Mouse (Mus musculus) embryonic facial prominence, embryonic 15.5 days (tissue): ENCODE measurements around the gene Rasip1. TPM values are rescaled to one million over a fixed set of nuclear protein-coding genes. Genes with fewer than 3 reads are reported as not detected.
"Not testable (repeated sequence)": the region's sequence is repeated elsewhere in the genome, so short reads cannot be mapped to it uniquely, and the experiment has no call there.

Source experiments
- ATAC-seq: fragments of 200-750 bp; cut with Nextera tagmentation; 2 replicates; pipeline ENCODE4 v1.8.0; 2017; ENCODE audit warnings: low read depth, moderate TSS enrichment; ENCODE audit not compliant: insufficient number of reproducible peaks, low FRiP score, low TSS enrichment
- H3K27ac ChIP-seq: fragments of 300-500 bp; sonication (generic); replicated peaks from 2 replicates; pipeline ENCODE4 v1.5.1; 2015; ENCODE audit warnings: mild to moderate bottlenecking, inconsistent platforms
- H3K27me3 ChIP-seq: fragments of 300-500 bp; sonication (generic); 2 replicates; pipeline ENCODE4 v1.6.1; 2015; ENCODE audit warnings: inconsistent platforms
- H3K36me3 ChIP-seq: fragments of 300-500 bp; sonication (generic); 2 replicates; pipeline ENCODE4 v1.6.1; 2015; ENCODE audit warnings: mild to moderate bottlenecking, inconsistent platforms
- H3K4me1 ChIP-seq: fragments of 300-500 bp; sonication (generic); 2 replicates; pipeline ENCODE4 v1.6.1; 2015; ENCODE audit warnings: inconsistent platforms
- H3K4me2 ChIP-seq: fragments of 300-500 bp; sonication (generic); replicated peaks from 2 replicates; pipeline ENCODE4 v1.6.1; 2015; ENCODE audit warnings: mild to moderate bottlenecking, inconsistent platforms
- H3K4me3 ChIP-seq: fragments of 300-500 bp; sonication (generic); replicated peaks from 2 replicates; pipeline ENCODE4 v1.5.1; 2015; ENCODE audit warnings: mild to moderate bottlenecking, inconsistent platforms
- H3K9ac ChIP-seq: fragments of 300-500 bp; sonication (generic); 2 replicates; pipeline ENCODE4 v1.6.1; 2015; ENCODE audit warnings: inconsistent platforms
- H3K9me3 ChIP-seq: fragments of 300-500 bp; sonication (generic); replicated peaks from 2 replicates; pipeline ENCODE4 v1.6.1; 2016; ENCODE audit warnings: inconsistent platforms
- WGBS: fragments of 180-500 bp; shearing (Covaris S2); methylation state at CpG from one replicate; pipeline ENCODE4 v1.1.7; 2015; 5-methylcytosine and 5-hydroxymethylcytosine counted together
- polyA plus RNA-seq: library from polyadenylated mRNA; unstranded; fragments of >200 nt; fragmentation: Nextera tagmentation; extraction: Ambion mirVana; gene quantifications from 2 replicates; pipeline ENCODE4 v1.2.1, GENCODE M21; 2015

Gene Rasip1
- polyA plus RNA-seq, 1 experiment from 2014 or later = 15.3 TPM

GRCm38 (mm10) chr7:45649351-45649750, 22.1 kb downstream of the Rasip1 start:
- no peaks in the 10 kb centered on the region for H3K36me3 ChIP-seq
- no peaks in the 10 kb centered on the region for H3K9me3 ChIP-seq
- no peaks in the 10 kb centered on the region for H3K27me3 ChIP-seq
- no peak overlapping the region for H3K4me3 ChIP-seq
- WGBS = 81% methylated on average over 8 of the region's 8 CpGs
- peaks cover 9% of the 10 kb centered on the region for H3K4me1 ChIP-seq
- no peak for ATAC-seq
- H3K9ac ChIP-seq = no peak overlapping the region
- H3K27ac ChIP-seq = no peak overlapping the region
- H3K4me2 ChIP-seq = no peak overlapping the region

GRCm38 (mm10) chr7:45650484-45650883, 23.2 kb downstream of the Rasip1 start:
- not testable (repeated sequence) for H3K27ac ChIP-seq, H3K4me2 ChIP-seq, H3K9ac ChIP-seq, H3K27me3 ChIP-seq, H3K36me3 ChIP-seq, H3K9me3 ChIP-seq, ATAC-seq, H3K4me3 ChIP-seq, H3K4me1 ChIP-seq
- 93% methylated on average over 20 of the region's 20 CpGs for WGBS

- H3K4me2 ChIP-seq = peak overlapping the region; percentile 39
- no peaks in the 10 kb centered on the region for H3K36me3 ChIP-seq
- peaks cover 17% of the 10 kb centered on the region for H3K4me1 ChIP-seq
- peak overlapping the region; percentile 69; the same call in 1 of the 2 replicates for H3K27ac ChIP-seq
- 28% methylated on average over 17 of the region's 17 CpGs for WGBS
- no peak overlapping the region for H3K9ac ChIP-seq
- no peaks in the 10 kb centered on the region for H3K27me3 ChIP-seq
- H3K4me3 ChIP-seq = peak overlapping the region; percentile 6; the same call in 1 of the 2 replicates
- ATAC-seq = 0 out of 2 replicates have a peak, but pooled peaks have one; percentile 29
- H3K9me3 ChIP-seq = no peaks in the 10 kb centered on the region
Observed at GRCm38 (mm10) chr7:45654424-45655047, 27.2 kb downstream of the Rasip1 start.

GRCm38 (mm10) chr7:45660746-45661478, 33.6 kb downstream of the Rasip1 start:
- Histone ChIP-seq H3K9me3 (no peaks in the 10 kb centered on the region), H3K4me2 (no peak overlapping the region), H3K4me1 (peaks cover 17% of the 10 kb centered on the region), H3K27me3 (no peaks in the 10 kb centered on the region), H3K4me3 (no peak overlapping the region), H3K27ac (no peak overlapping the region), H3K9ac (no peak overlapping the region), H3K36me3 (no peaks in the 10 kb centered on the region)
- WGBS = 77% methylated on average over 11 of the region's 11 CpGs
- no peak for ATAC-seq

- WGBS = 87% methylated on average over 6 of the region's 6 CpGs
- not testable (repeated sequence) for H3K4me2 ChIP-seq, H3K9ac ChIP-seq, H3K27me3 ChIP-seq, H3K4me3 ChIP-seq, H3K36me3 ChIP-seq, ATAC-seq, H3K9me3 ChIP-seq, H3K27ac ChIP-seq
- peaks cover 12% of the 10 kb centered on the region; the same call in 1 of the 2 replicates for H3K4me1 ChIP-seq
Observed at GRCm38 (mm10) chr7:45661702-45662101, 34.4 kb downstream of the Rasip1 start.

- H3K9ac ChIP-seq = no peak overlapping the region
- H3K4me3 ChIP-seq = no peak overlapping the region
- ATAC-seq = no peak; the same call in 1 of the 2 replicates
- H3K27me3 ChIP-seq = no peaks in the 10 kb centered on the region
- peak overlapping the region; percentile 1; the same call in 1 of the 2 replicates for H3K4me2 ChIP-seq
- peaks cover 12% of the 10 kb centered on the region; the same call in 1 of the 2 replicates for H3K4me1 ChIP-seq
- H3K36me3 ChIP-seq = no peaks in the 10 kb centered on the region
- WGBS = 37% methylated on average over 13 of the region's 13 CpGs
- no peaks in the 10 kb centered on the region for H3K9me3 ChIP-seq
- peak overlapping the region; percentile 56 for H3K27ac ChIP-seq
Observed at GRCm38 (mm10) chr7:45665303-45666138, 38.2 kb downstream of the Rasip1 start.

- Histone ChIP-seq H3K4me3 (no peak within 1 kb of the TSS), H3K4me2 (peak within 1 kb of the TSS; percentile 1; the same call in 1 of the 2 replicates), H3K27me3 (no peaks in the 10 kb centered on the region), H3K9ac (no peak within 1 kb of the TSS), H3K4me1 (peaks cover 12% of the 10 kb centered on the region; the same call in 1 of the 2 replicates), H3K9me3 (no peaks in the 10 kb centered on the region), H3K27ac (peak within 1 kb of the TSS; percentile 56), H3K36me3 (no peaks in the 10 kb centered on the region)
- WGBS = 79% methylated on average over 7 of the region's 7 CpGs
- ATAC-seq = no peak
Observed at GRCm38 (mm10) chr7:45666161-45666560, 38.9 kb downstream of the Rasip1 start, which contains the start of gene Fut2. Fut2 (minus strand) TSS chr7:45666394.

- H3K27ac ChIP-seq = no peak overlapping the region
- no peaks in the 10 kb centered on the region for H3K27me3 ChIP-seq
- H3K36me3 ChIP-seq = no peaks in the 10 kb centered on the region
- H3K9ac ChIP-seq = no peak overlapping the region
- ATAC-seq = no peak
- no peaks in the 10 kb centered on the region for H3K9me3 ChIP-seq
- no peak overlapping the region for H3K4me2 ChIP-seq
- WGBS = 67% methylated on average over 14 of the region's 14 CpGs
- H3K4me1 ChIP-seq = peaks cover 12% of the 10 kb centered on the region; the same call in 1 of the 2 replicates
- H3K4me3 ChIP-seq = no peak overlapping the region
Observed at GRCm38 (mm10) chr7:45667761-45668160, 40.5 kb downstream of the Rasip1 start.

- H3K9me3 ChIP-seq = no peaks in the 10 kb centered on the region
- no peak overlapping the region for H3K4me3 ChIP-seq
- H3K4me1 ChIP-seq = peaks cover 12% of the 10 kb centered on the region; the same call in 1 of the 2 replicates
- no peaks in the 10 kb centered on the region for H3K36me3 ChIP-seq
- H3K4me2 ChIP-seq = no peak overlapping the region
- no peak overlapping the region for H3K9ac ChIP-seq
- WGBS = 95% methylated on average over 9 of the region's 9 CpGs
- ATAC-seq = no peak
- H3K27me3 ChIP-seq = no peaks in the 10 kb centered on the region
- H3K27ac ChIP-seq = no peak overlapping the region
Observed at GRCm38 (mm10) chr7:45668921-45669320, 41.6 kb downstream of the Rasip1 start.

GRCm38 (mm10) chr7:45677627-45678295, 50.5 kb downstream of the Rasip1 start:
- Histone ChIP-seq H3K9me3 (no peaks in the 10 kb centered on the region), H3K4me3 (no peak overlapping the region), H3K27me3 (no peaks in the 10 kb centered on the region), H3K4me1 (peaks cover 6% of the 10 kb centered on the region), H3K9ac (no peak overlapping the region), H3K36me3 (no peaks in the 10 kb centered on the region), H3K4me2 (no peak overlapping the region), H3K27ac (no peak overlapping the region)
- 74% methylated on average over 7 of the region's 7 CpGs for WGBS
- ATAC-seq = no peak
